Mouse (Mus musculus) cerebellum, adult 2 months (tissue): ENCODE measurements at regions not wholly inside any gene's neighbourhood (a gene's known extent, or its start where the extent isn't known, plus 50 kb on each side); places are given as distances from the start of the nearest gene placed in this dataset.

Source experiments
- CTCF ChIP-seq: fragments of 200-500 bp; IDR thresholded peaks from 2 replicates; pipeline ENCODE4 v1.5.1; 2011; ENCODE audit warnings: low read depth, mild to moderate bottlenecking, control low read depth, low read length, moderate library complexity, borderline replicate concordance; ENCODE audit not compliant: insufficient read depth
- POLR2A ChIP-seq: fragments of 200-500 bp; IDR thresholded peaks from 2 replicates; pipeline ENCODE4 v1.6.1; 2011; ENCODE audit warnings: low read length, control low read depth, borderline replicate concordance; ENCODE audit not compliant: insufficient read depth

DNA sequence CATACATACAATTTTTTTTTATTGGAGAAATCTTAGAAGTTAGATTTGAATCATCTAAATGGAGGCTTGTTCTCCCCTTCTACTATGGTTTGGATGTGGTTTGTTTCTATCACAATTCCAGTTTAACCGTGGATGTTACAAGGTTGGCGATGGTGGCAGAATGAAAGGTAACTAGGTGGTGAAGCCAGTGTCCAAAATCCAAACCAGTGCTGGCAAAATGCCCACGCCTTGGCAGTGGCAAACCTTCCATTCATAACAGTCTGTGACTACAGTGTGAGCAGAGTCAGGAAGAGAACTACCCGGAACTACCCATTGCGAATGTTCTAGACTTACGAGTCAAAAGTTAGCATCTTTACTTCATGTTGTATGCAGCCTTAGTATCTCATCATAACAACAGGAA, 163.6 kb upstream of the Ccdc122 start:
- TF ChIP-seq POLR2A (no peak), CTCF (no peak)
